Mouse (Mus musculus): ENCODE data around the gene Slc35a3. TPM values are rescaled to one million over a fixed set of nuclear protein-coding genes. Genes with fewer than 3 reads are reported as not detected.
A peak's percentile ranks its signal among the peaks of the same experiment; 100 is the strongest.
"Not testable (repeated sequence)": the region's sequence is repeated elsewhere in the genome, so short reads cannot be mapped to it uniquely, and the experiment has no call there.

Gene Slc35a3
- polyA plus RNA-seq, 1 experiment from 2014 or later: 34.1 TPM

DNA sequence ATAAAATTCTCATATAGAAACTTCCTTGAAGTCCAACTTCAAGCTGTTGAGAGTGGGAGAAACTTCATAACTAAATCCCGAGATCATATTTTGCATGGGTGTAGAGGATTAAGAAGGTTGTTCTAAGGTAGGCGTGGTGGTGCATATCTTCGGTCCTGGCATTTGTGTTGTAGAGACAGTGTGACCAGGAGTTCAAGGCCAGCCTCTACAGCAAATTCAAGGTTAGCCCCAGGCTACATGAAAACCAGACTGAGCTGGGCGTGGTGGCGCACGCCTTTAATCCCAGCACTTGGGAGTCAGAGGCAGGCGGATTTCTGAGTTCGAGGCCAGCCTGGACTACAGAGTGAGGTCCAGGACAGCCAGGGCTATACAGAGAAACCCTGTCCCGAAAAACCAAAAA is 48.4 kb downstream of the Slc35a3 start:
- not testable (repeated sequence) for H3K9me3 ChIP-seq (replicated peaks; ENCODE audit: control insufficient read depth, low read length); H3K27ac ChIP-seq (ENCODE audit: low read length); ATAC-seq (ENCODE audit: insufficient read depth, low FRiP score); H3K27me3 ChIP-seq (ENCODE audit: control insufficient read depth, insufficient read depth, low read length); H3K4me2 ChIP-seq (ENCODE audit: low read depth, low read length); H3K36me3 ChIP-seq (ENCODE audit: control insufficient read depth, insufficient read depth, low read length); H3K9ac ChIP-seq (ENCODE audit: low read length); H3K4me3 ChIP-seq (replicated peaks; ENCODE audit: low read length)
- H3K4me1 ChIP-seq (ENCODE audit: control insufficient read depth, insufficient read depth, low read length): peaks cover 15% of the 10 kb centered on the region; the same call in 1 of the 2 replicates
- 88% methylated on average over 9 of the region's 9 CpGs for WGBS

DNA sequence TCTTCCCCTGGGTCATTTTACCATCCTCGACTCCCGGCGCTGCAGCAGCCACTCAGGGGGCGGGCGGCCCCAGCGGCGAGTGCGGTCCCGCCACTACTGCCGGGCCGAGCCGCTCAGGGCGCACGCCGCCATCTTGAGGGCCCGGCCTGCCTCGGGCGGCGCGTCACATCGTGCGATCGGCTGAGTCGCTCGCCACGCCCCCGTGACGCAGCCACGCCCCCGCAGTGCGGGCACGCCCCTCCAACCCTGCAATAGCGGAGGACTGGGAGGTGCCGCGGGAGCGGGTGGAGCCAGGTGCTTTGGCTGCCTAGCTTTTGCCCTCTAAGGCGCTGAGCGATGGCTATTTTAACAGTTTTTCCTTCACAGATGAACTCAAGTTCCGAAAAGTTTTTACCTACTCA is 50.2 kb downstream of the Slc35a3 start, which contains the start of gene Mfsd14a:
Mfsd14a (minus strand) TSS at position 215 of the 401 bp plus-strand sequence.
- Histone ChIP-seq H3K4me2 (ENCODE audit: low read depth, low read length) (peak within 1 kb of the TSS; percentile 81), H3K9ac (ENCODE audit: low read length) (peak within 1 kb of the TSS; percentile 92), H3K36me3 (ENCODE audit: control insufficient read depth, insufficient read depth, low read length) (no peaks in the 10 kb centered on the region), H3K27me3 (ENCODE audit: control insufficient read depth, insufficient read depth, low read length) (no peaks in the 10 kb centered on the region), H3K9me3 (replicated peaks; ENCODE audit: control insufficient read depth, low read length) (no peaks in the 10 kb centered on the region), H3K4me3 (replicated peaks; ENCODE audit: low read length) (peak within 1 kb of the TSS; percentile 82), H3K27ac (ENCODE audit: low read length) (peak within 1 kb of the TSS; percentile 91), H3K4me1 (ENCODE audit: control insufficient read depth, insufficient read depth, low read length) (peaks cover 19% of the 10 kb centered on the region; the same call in 1 of the 2 replicates)
- ATAC-seq (ENCODE audit: insufficient read depth, low FRiP score): peak; percentile 100
- WGBS: under 1% methylated on average over 38 of the region's 39 CpGs

DNA sequence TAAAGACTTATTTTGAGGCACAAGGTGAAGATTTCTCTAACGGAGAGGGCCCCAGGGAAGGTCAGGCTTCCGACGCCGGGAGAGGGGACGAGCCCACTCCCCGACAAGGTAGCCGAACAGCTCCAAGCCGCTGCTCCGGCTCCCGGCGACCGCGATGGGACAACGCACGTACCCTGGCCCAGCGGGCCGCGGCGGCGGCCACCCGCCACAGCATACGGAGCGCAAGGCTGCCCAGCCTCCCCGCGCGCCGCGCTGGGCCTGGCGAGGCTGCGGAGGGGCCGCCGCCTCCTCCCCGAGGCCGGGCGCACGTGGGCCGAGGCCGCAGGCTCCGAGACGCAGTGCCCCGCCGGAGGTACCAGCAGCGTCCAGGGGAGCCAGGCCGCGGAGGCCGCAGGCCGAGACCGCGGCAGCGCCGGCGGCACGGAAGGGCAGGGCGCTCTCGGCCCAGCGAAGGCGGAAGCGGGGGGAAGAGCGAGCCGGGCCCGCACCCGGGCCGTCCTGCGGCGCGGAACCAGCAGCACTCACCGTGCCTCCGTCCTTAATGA is 50.7 kb downstream of the Slc35a3 start:
- peaks cover 19% of the 10 kb centered on the region for H3K4me1 ChIP-seq (ENCODE audit: control insufficient read depth, insufficient read depth, low read length)
- H3K9ac ChIP-seq (ENCODE audit: low read length): peak overlapping the region; percentile 92
- peak; percentile 83 for ATAC-seq (ENCODE audit: insufficient read depth, low FRiP score)
- no peaks in the 10 kb centered on the region for H3K27me3 ChIP-seq (ENCODE audit: control insufficient read depth, insufficient read depth, low read length)
- peak overlapping the region; percentile 81 for H3K4me2 ChIP-seq (ENCODE audit: low read depth, low read length)
- under 1% methylated on average over 64 of the region's 68 CpGs for WGBS
- H3K9me3 ChIP-seq (replicated peaks; ENCODE audit: control insufficient read depth, low read length): no peaks in the 10 kb centered on the region
- H3K27ac ChIP-seq (ENCODE audit: low read length): peak overlapping the region; percentile 91
- H3K4me3 ChIP-seq (replicated peaks; ENCODE audit: low read length): peak overlapping the region; percentile 82
- H3K36me3 ChIP-seq (ENCODE audit: control insufficient read depth, insufficient read depth, low read length): no peaks in the 10 kb centered on the region

DNA sequence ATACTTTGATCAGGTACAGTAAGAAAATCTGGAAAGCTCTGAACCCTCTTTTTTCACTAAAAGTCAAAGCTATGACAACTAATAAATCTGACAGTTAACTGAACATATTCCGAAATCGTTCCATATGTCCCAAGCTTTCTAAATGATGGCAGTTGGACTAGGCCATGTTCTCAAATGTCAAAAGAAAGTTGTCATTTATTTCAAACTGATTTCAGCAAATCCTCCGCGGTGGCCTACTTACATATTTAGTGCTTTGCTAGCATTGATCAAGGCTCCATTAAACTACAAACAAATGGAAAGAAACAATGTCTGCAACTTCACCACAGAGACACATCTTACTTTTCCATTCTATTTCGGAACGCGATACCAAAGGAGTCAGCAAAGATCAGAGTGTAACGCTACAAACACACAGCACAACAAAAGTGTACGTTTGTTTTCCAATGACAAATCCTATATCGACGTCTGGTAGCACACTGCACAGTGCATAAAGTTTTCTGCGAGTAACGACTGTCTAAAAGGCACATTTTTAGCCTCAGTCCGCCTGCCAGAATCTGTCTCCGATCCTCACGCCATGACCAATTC is 51.3 kb downstream of the Slc35a3 start:
- peak overlapping the region; percentile 82 for H3K4me3 ChIP-seq (replicated peaks; ENCODE audit: low read length)
- peaks cover 19% of the 10 kb centered on the region for H3K4me1 ChIP-seq (ENCODE audit: control insufficient read depth, insufficient read depth, low read length)
- no peak for ATAC-seq (ENCODE audit: insufficient read depth, low FRiP score)
- peak overlapping the region; percentile 91 for H3K27ac ChIP-seq (ENCODE audit: low read length)
- 3% methylated on average over 16 of the region's 16 CpGs for WGBS
- no peaks in the 10 kb centered on the region for H3K27me3 ChIP-seq (ENCODE audit: control insufficient read depth, insufficient read depth, low read length)
- H3K4me2 ChIP-seq (ENCODE audit: low read depth, low read length): peak overlapping the region; percentile 81
- H3K36me3 ChIP-seq (ENCODE audit: control insufficient read depth, insufficient read depth, low read length): no peaks in the 10 kb centered on the region
- H3K9ac ChIP-seq (ENCODE audit: low read length): peak overlapping the region; percentile 92
- no peaks in the 10 kb centered on the region for H3K9me3 ChIP-seq (replicated peaks; ENCODE audit: control insufficient read depth, low read length)

DNA sequence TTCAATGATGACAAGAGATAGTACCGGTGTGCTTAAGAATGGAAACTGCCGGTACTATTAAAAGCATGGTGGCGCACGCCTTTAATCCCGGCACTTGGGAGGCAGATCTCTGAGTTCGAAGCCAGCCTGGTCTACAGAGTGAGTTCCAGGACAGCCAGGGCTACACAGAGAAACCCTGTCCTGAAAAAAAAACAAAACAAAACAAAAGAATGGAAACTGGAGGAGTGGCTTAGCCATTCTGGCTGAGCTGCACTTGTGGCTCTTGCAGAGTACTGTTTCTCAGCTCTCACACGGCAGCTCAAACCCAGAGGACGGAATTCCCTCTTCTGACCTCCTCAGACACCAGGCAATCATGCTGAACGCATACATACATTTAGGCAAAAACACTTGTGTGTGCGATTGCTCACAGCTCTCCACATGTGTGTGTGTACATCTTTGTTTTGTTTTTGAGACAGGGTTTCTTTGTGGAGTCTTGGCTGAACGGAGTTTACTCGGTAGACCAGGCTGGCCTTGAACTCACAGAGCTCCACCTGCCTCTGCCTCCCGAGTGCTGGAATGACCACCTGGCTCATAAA is 52.7 kb downstream of the Slc35a3 start:
- no peaks in the 10 kb centered on the region for H3K9me3 ChIP-seq (replicated peaks; ENCODE audit: control insufficient read depth, low read length)
- WGBS: 81% methylated on average over 13 of the region's 13 CpGs
- H3K4me1 ChIP-seq (ENCODE audit: control insufficient read depth, insufficient read depth, low read length): peaks cover 19% of the 10 kb centered on the region
- no peak overlapping the region for H3K27ac ChIP-seq (ENCODE audit: low read length)
- H3K4me3 ChIP-seq (replicated peaks; ENCODE audit: low read length): no peak overlapping the region
- no peaks in the 10 kb centered on the region for H3K27me3 ChIP-seq (ENCODE audit: control insufficient read depth, insufficient read depth, low read length)
- no peak for ATAC-seq (ENCODE audit: insufficient read depth, low FRiP score)
- no peak overlapping the region for H3K9ac ChIP-seq (ENCODE audit: low read length)
- no peaks in the 10 kb centered on the region for H3K36me3 ChIP-seq (ENCODE audit: control insufficient read depth, insufficient read depth, low read length)
- 0 out of 2 replicates have a peak overlapping the region, but pooled peaks have one; percentile 81 for H3K4me2 ChIP-seq (ENCODE audit: low read depth, low read length)

DNA sequence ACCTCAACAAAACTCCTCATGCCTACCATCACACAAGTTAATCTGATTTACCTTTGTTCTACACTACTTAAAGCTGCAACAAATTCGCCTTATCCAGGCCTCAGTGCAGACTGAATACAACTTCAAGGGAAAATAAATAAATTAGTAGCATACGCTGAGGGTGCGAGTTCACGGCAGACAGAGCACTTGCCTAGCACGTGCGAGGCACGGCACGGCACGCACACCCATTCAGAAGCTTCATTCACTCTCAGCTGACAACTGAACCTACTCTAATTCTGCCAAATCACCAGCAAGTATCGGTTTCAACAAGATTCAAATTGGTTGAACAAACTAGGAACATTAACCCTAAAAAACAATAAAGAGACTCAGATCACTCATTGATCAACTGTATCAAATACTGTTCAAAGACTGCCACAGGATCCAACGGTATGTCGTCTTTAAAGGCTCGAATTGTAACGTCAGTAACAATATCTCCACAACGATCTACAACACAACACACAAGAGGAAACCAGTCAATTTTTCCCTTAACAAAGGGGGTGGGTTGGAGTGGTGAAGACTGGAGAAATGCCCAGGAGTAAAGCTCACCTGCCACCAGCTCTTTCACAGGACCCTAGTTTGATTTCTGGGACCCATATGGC is 53.6 kb downstream of the Slc35a3 start:
- H3K4me1 ChIP-seq (ENCODE audit: control insufficient read depth, insufficient read depth, low read length): peaks cover 19% of the 10 kb centered on the region
- no peak for ATAC-seq (ENCODE audit: insufficient read depth, low FRiP score)
- no peak overlapping the region for H3K4me3 ChIP-seq (replicated peaks; ENCODE audit: low read length)
- 75% methylated on average over 15 of the region's 15 CpGs for WGBS
- no peak overlapping the region for H3K9ac ChIP-seq (ENCODE audit: low read length)
- no peaks in the 10 kb centered on the region for H3K36me3 ChIP-seq (ENCODE audit: control insufficient read depth, insufficient read depth, low read length)
- no peaks in the 10 kb centered on the region for H3K9me3 ChIP-seq (replicated peaks; ENCODE audit: control insufficient read depth, low read length)
- H3K4me2 ChIP-seq (ENCODE audit: low read depth, low read length): no peak overlapping the region
- H3K27me3 ChIP-seq (ENCODE audit: control insufficient read depth, insufficient read depth, low read length): no peaks in the 10 kb centered on the region
- no peak overlapping the region for H3K27ac ChIP-seq (ENCODE audit: low read length)

DNA sequence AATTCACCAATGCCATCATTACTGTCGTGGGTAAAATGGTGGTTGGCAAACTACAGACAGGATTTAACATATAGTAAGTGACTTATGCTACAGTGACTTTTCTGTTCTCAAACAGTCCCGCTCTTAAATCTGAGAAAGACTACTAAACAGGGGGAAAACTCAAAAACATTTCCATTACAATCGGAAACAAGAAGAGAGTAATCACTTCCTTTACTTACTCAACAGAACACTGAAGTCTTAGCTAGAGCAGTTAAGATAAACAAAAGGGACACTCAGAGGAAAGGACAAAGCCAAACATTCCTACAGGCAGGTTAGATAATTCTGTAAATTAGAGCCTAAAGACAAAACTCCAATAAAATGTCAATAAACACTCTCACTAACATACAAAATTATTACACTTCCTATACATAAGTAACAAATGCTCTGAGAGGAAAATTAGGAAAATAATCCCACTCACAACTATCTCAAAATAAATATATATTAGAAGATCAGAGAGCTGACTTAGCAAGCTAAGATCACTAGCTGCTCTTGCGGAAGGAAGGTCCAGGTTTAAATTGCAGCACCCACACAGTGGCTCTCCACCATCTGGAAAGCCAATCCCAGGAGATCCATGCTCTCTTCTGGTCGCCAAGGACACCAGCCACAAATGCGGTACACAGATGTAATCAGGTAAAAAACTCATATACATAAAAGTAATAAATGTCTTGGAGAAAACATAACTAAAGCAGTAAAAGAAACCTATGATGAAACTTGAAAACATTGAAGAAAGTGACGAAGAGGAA is 56.3 kb downstream of the Slc35a3 start:
- no peaks in the 10 kb centered on the region for H3K36me3 ChIP-seq (ENCODE audit: control insufficient read depth, insufficient read depth, low read length)
- H3K9me3 ChIP-seq (replicated peaks; ENCODE audit: control insufficient read depth, low read length): no peaks in the 10 kb centered on the region
- H3K27me3 ChIP-seq (ENCODE audit: control insufficient read depth, insufficient read depth, low read length): no peaks in the 10 kb centered on the region
- H3K4me3 ChIP-seq (replicated peaks; ENCODE audit: low read length): no peak overlapping the region
- H3K4me1 ChIP-seq (ENCODE audit: control insufficient read depth, insufficient read depth, low read length): peaks cover 21% of the 10 kb centered on the region
- no peak overlapping the region for H3K4me2 ChIP-seq (ENCODE audit: low read depth, low read length)
- H3K27ac ChIP-seq (ENCODE audit: low read length): no peak overlapping the region
- no peak for ATAC-seq (ENCODE audit: insufficient read depth, low FRiP score)
- WGBS: 69% methylated on average over 7 of the region's 7 CpGs
- no peak overlapping the region for H3K9ac ChIP-seq (ENCODE audit: low read length)

DNA sequence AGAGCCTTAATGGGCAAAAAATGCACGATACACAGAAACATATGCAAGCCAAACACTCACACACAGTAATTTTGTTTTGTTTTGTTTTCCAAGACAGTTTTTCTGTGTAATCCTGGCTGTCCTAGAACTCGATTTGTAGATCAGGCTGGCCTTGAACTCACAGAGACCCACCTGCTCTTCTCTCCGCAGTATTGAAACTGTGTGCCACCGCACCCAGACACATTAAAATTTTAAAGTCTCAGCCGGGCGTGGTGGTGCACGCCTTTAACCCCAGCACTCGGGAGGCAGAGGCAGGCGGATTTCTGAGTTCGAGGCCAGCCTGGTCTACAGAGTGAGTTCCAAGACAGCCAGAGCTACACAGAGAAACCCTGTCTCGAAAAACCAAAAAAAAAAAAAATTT is 58.6 kb downstream of the Slc35a3 start:
- not testable (repeated sequence) for H3K27ac ChIP-seq (ENCODE audit: low read length); H3K27me3 ChIP-seq (ENCODE audit: control insufficient read depth, insufficient read depth, low read length); ATAC-seq (ENCODE audit: insufficient read depth, low FRiP score); H3K9ac ChIP-seq (ENCODE audit: low read length); H3K36me3 ChIP-seq (ENCODE audit: control insufficient read depth, insufficient read depth, low read length); H3K4me1 ChIP-seq (ENCODE audit: control insufficient read depth, insufficient read depth, low read length); H3K4me2 ChIP-seq (ENCODE audit: low read depth, low read length); H3K4me3 ChIP-seq (replicated peaks; ENCODE audit: low read length); H3K9me3 ChIP-seq (replicated peaks; ENCODE audit: control insufficient read depth, low read length)
- WGBS: 92% methylated on average over 11 of the region's 11 CpGs
